In genomic region chr7:65885819-65886218, GRCm38 (mm10) we compare ENCODE assay signal across 18 mouse cellular contexts. TPM values are rescaled to one million over a fixed set of nuclear protein-coding genes. Genes with fewer than 3 reads are reported as not detected.
DNase-seq lines count a peak whose midpoint lies in the region; ATAC-seq and TF ChIP-seq lines count a peak whose summit lies in the region.
"Had no signal": no experiment of that assay in that cellular context is flagged by ENCODE, and none has a peak within 500 bp of the region (broad histone marks: within the 10 kb centered on the region; RNA-seq: fewer than 3 reads in every experiment).

No protein-coding gene starts in this region.

- no peak for ATAC-seq in intestine, postnatal 0 days
- no peak for ATAC-seq in intestine, embryonic 15.5 days
- no peak for ATAC-seq in lung, embryonic 14.5 days (ENCODE audit: insufficient read depth)
- ATAC-seq: intestine, embryonic 16.5 days had no signal

- no peak overlapping the region for H3K4me3 ChIP-seq in intestine, postnatal 0 days (ENCODE audit: low read depth, low read length)
- H3K4me3 ChIP-seq in intestine, embryonic 15.5 days (replicated peaks), result no peak overlapping the region
- H3K4me3 ChIP-seq in lung, embryonic 14.5 days (ENCODE audit: low read depth, low read length), result no peak overlapping the region
- H3K4me3 ChIP-seq: embryonic facial prominence, embryonic 10.5 days; forebrain, embryonic 10.5 days; hindbrain, embryonic 15.5 days; left cerebral cortex, adult 2 months; lung, embryonic 15.5 days had no signal

- no peaks in the 10 kb centered on the region for H3K9me3 ChIP-seq in intestine, postnatal 0 days (ENCODE audit: control insufficient read depth)
- H3K9me3 ChIP-seq in intestine, embryonic 15.5 days, result no peaks in the 10 kb centered on the region
- no peaks in the 10 kb centered on the region for H3K9me3 ChIP-seq in lung, embryonic 14.5 days (ENCODE audit: low read depth, low read length)
- H3K9me3 ChIP-seq: embryonic facial prominence, embryonic 10.5 days; forebrain, embryonic 10.5 days; hindbrain, embryonic 15.5 days; lung, embryonic 15.5 days had no signal

- no peak overlapping the region for H3K9ac ChIP-seq in intestine, postnatal 0 days (ENCODE audit: low read depth, low read length)
- H3K9ac ChIP-seq in intestine, embryonic 15.5 days, result no peak overlapping the region
- no peak overlapping the region for H3K9ac ChIP-seq in lung, embryonic 14.5 days
- H3K9ac ChIP-seq: hindbrain, embryonic 15.5 days; lung, embryonic 15.5 days had no signal

- no peak for DNase-seq in lung, embryonic 14.5 days
- DNase-seq in lung, postnatal 14 days, result no peak
- DNase-seq in ES-CJ7 (ENCODE audit: low read depth, low spot score) (peak; percentile 71), ZHBTc4 (ENCODE audit: low read depth, low spot score) (peak; percentile 80)
- DNase-seq in cerebellum, adult 8-10 months, result no peak
- DNase-seq: adrenal gland, adult 2 months; B cell, adult 2 months; cerebellum, adult 11-12 months; heart, postnatal 4 days had no signal

- no peaks in the 10 kb centered on the region for H3K27me3 ChIP-seq in intestine, postnatal 0 days (replicated peaks; ENCODE audit: control insufficient read depth, insufficient read depth, low read length)
- peaks cover 13% of the 10 kb centered on the region for H3K27me3 ChIP-seq in intestine, embryonic 15.5 days (replicated peaks)
- no peaks in the 10 kb centered on the region for H3K27me3 ChIP-seq in lung, embryonic 14.5 days (ENCODE audit: insufficient read depth, low read length)
- H3K27me3 ChIP-seq: hindbrain, embryonic 15.5 days had no signal

- 87% methylated on average over 6 of the region's 6 CpGs for WGBS in intestine, postnatal 0 days
- WGBS in intestine, embryonic 15.5 days, result 88% methylated on average over 6 of the region's 6 CpGs
- WGBS in lung, embryonic 14.5 days, result 94% methylated on average over 6 of the region's 6 CpGs

- H3K36me3 ChIP-seq in intestine, postnatal 0 days (ENCODE audit: control insufficient read depth, insufficient read depth), result no peaks in the 10 kb centered on the region
- no peaks in the 10 kb centered on the region for H3K36me3 ChIP-seq in intestine, embryonic 15.5 days
- H3K36me3 ChIP-seq in lung, embryonic 14.5 days (ENCODE audit: insufficient read depth), result no peaks in the 10 kb centered on the region
- H3K36me3 ChIP-seq: embryonic facial prominence, embryonic 10.5 days; forebrain, embryonic 10.5 days; hindbrain, embryonic 15.5 days; lung, embryonic 15.5 days had no signal

- H3K4me1 ChIP-seq in intestine, postnatal 0 days (replicated peaks; ENCODE audit: control insufficient read depth, insufficient read depth, low read length), result 0 out of 2 replicates have a peak, but pooled peaks cover 6% of the 10 kb centered on the region
- H3K4me1 ChIP-seq in intestine, embryonic 15.5 days (replicated peaks), result no peaks in the 10 kb centered on the region; the same call in 1 of the 2 replicates
- 0 out of 2 replicates have a peak, but pooled peaks cover 5% of the 10 kb centered on the region for H3K4me1 ChIP-seq in lung, embryonic 14.5 days (ENCODE audit: insufficient read depth)

- H3K27ac ChIP-seq in intestine, postnatal 0 days (ENCODE audit: low read depth, low read length), result no peak overlapping the region
- H3K27ac ChIP-seq in intestine, embryonic 15.5 days, result no peak overlapping the region
- no peak overlapping the region for H3K27ac ChIP-seq in lung, embryonic 14.5 days (ENCODE audit: low read depth)
- H3K27ac ChIP-seq: embryonic facial prominence, embryonic 10.5 days; forebrain, embryonic 10.5 days; hindbrain, embryonic 15.5 days; left cerebral cortex, adult 2 months; lung, embryonic 15.5 days; macrophage had no signal

- no peak overlapping the region for H3K4me2 ChIP-seq in intestine, postnatal 0 days (replicated peaks; ENCODE audit: low read depth)
- no peak overlapping the region for H3K4me2 ChIP-seq in intestine, embryonic 15.5 days (replicated peaks)
- no peak overlapping the region for H3K4me2 ChIP-seq in lung, embryonic 14.5 days
- H3K4me2 ChIP-seq: hindbrain, embryonic 15.5 days; lung, embryonic 15.5 days had no signal

- TF ChIP-seq CTCF in intestine, postnatal 0 days (IDR thresholded peaks at IDR 0.05; ENCODE audit: low read depth), result peak; percentile 42; the same call in 1 of the 2 replicates
- peak; percentile 43 for TF ChIP-seq CTCF in lung, embryonic 14.5 days (IDR thresholded peaks at IDR 0.05; ENCODE audit: low read depth)

RNA-seq across cellular contexts. Expression of gene Pcsk6, which starts 24.3 kb away (rescaled TPM):
- 4.7 and 5.3 TPM in 2 replicates for polyA plus RNA-seq in intestine, postnatal 0 days (2015; fragmentation: Nextera tagmentation; extraction: Ambion mirVana)
- polyA plus RNA-seq in intestine, embryonic 15.5 days (2015; fragmentation: Nextera tagmentation; extraction: Ambion mirVana), result 2.6 and 2.8 TPM in 2 replicates
- 8.9 and 9.2 TPM in 2 replicates for polyA plus RNA-seq in lung, embryonic 14.5 days (2014; fragmentation: Nextera tagmentation; extraction: Ambion mirVana)
- polyA plus RNA-seq: macrophage had no signal

Comparison
In these comparisons a context has a peak if more than half of its experiments do, and no peak if none do; other contexts are left out.
1. DNase-seq: peak in ES-CJ7 (single experiment) and ZHBTc4 (single experiment); none in lung, embryonic 14.5 days (single experiment), lung, postnatal 14 days (single experiment) and cerebellum, adult 8-10 months (single experiment).